Mouse (Mus musculus): ENCODE measurements around the gene Slc7a7.

Gene Slc7a7

GRCm38 (mm10) chr14:54417623-54418081, at the start of gene Slc7a7:
Gene Slc7a7, minus strand, starts transcription at chr14:54417780.
- DNase-seq, result no peak

GRCm38 (mm10) chr14:54464293-54465005, 46.9 kb upstream of the Slc7a7 start:
- DNase-seq, result peak; percentile 80

- peak; percentile 88 for DNase-seq
These were observed 46.3 kb upstream of the Slc7a7 start, which contains the start of gene Lrp10 for GRCm38 (mm10) chr14:54463959-54464292. Gene Lrp10, plus strand, starts transcription at chr14:54464137.

GRCm38 (mm10) chr14:54463108-54463958, 45.8 kb upstream of the Slc7a7 start:
- no peak for DNase-seq

- no peak for DNase-seq
These were observed 44.6 kb upstream of the Slc7a7 start for GRCm38 (mm10) chr14:54462146-54462545.

GRCm38 (mm10) chr14:54457907-54458569, 40.5 kb upstream of the Slc7a7 start:
- no peak for DNase-seq

GRCm38 (mm10) chr14:54454669-54455528, 37.3 kb upstream of the Slc7a7 start:
- no peak for DNase-seq

GRCm38 (mm10) chr14:54453566-54453965, 36.0 kb upstream of the Slc7a7 start:
- DNase-seq, result no peak

- no peak for DNase-seq
These were observed 27.9 kb upstream of the Slc7a7 start for GRCm38 (mm10) chr14:54445476-54445875.

- peak; percentile 17 for DNase-seq
These were observed 26.4 kb upstream of the Slc7a7 start for GRCm38 (mm10) chr14:54443712-54444618.

- DNase-seq, result no peak
These were observed 25.6 kb upstream of the Slc7a7 start for GRCm38 (mm10) chr14:54443196-54443595.

- DNase-seq, result no peak
These were observed 25.0 kb upstream of the Slc7a7 start for GRCm38 (mm10) chr14:54442548-54442947.

- DNase-seq, result no peak
These were observed 23.8 kb upstream of the Slc7a7 start for GRCm38 (mm10) chr14:54441365-54441764.

- no peak for DNase-seq
These were observed 23.0 kb upstream of the Slc7a7 start for GRCm38 (mm10) chr14:54440538-54440937.

- DNase-seq, result no peak
These were observed 22.0 kb upstream of the Slc7a7 start for GRCm38 (mm10) chr14:54439610-54440009.

GRCm38 (mm10) chr14:54439155-54439554, 21.6 kb upstream of the Slc7a7 start:
- no peak for DNase-seq

- DNase-seq, result no peak
These were observed 17.8 kb upstream of the Slc7a7 start for GRCm38 (mm10) chr14:54435194-54435918.

GRCm38 (mm10) chr14:54433941-54434531, 16.5 kb upstream of the Slc7a7 start:
- DNase-seq, result no peak

GRCm38 (mm10) chr14:54432837-54433830, 15.6 kb upstream of the Slc7a7 start:
- DNase-seq, result no peak

Measured in cerebellum, adult 9-10 months (tissue).